Comparison of ENCODE assay signal across 8 mouse cellular contexts in genomic region chr13:30259912-30260560, GRCm38 (mm10).
A peak's percentile ranks its signal among the peaks of the same experiment; 100 is the strongest.
DNase-seq lines count a peak whose midpoint lies in the region; ATAC-seq and TF ChIP-seq lines count a peak whose summit lies in the region.

No protein-coding gene starts in this region.

- no peak for TF ChIP-seq POLR2A in spleen, adult 2 months (IDR thresholded peaks at IDR 0.05; ENCODE audit: low read depth, low read length)

- H3K9me3 ChIP-seq in liver, embryonic 12.5 days (replicated peaks) = no peaks in the 10 kb centered on the region
- H3K9me3 ChIP-seq in intestine, embryonic 15.5 days = no peaks in the 10 kb centered on the region
- no peaks in the 10 kb centered on the region for H3K9me3 ChIP-seq in midbrain, embryonic 14.5 days (ENCODE audit: control insufficient read depth, low read length)

- no peak overlapping the region for H3K4me3 ChIP-seq in liver, embryonic 12.5 days
- H3K4me3 ChIP-seq in gastrocnemius, adult 2 months = no peak overlapping the region
- H3K4me3 ChIP-seq in intestine, embryonic 15.5 days (replicated peaks) = no peak overlapping the region
- H3K4me3 ChIP-seq in midbrain, embryonic 14.5 days (replicated peaks; ENCODE audit: low read depth, low read length) = no peak overlapping the region
- no peak overlapping the region for H3K4me3 ChIP-seq in spleen, adult 2 months (ENCODE audit: extremely low read depth, insufficient read depth, insufficient read length)

- no peaks in the 10 kb centered on the region for H3K36me3 ChIP-seq in liver, embryonic 12.5 days
- H3K36me3 ChIP-seq in intestine, embryonic 15.5 days = no peaks in the 10 kb centered on the region
- H3K36me3 ChIP-seq in midbrain, embryonic 14.5 days (ENCODE audit: control insufficient read depth, insufficient read depth, low read length) = no peaks in the 10 kb centered on the region
- no peaks in the 10 kb centered on the region for H3K36me3 ChIP-seq in spleen, adult 2 months (ENCODE audit: control insufficient read depth, insufficient read depth, low read length)

- no peak overlapping the region for H3K27ac ChIP-seq in liver, embryonic 12.5 days
- H3K27ac ChIP-seq in gastrocnemius, adult 2 months = no peak overlapping the region
- H3K27ac ChIP-seq in intestine, embryonic 15.5 days = no peak overlapping the region
- no peak overlapping the region for H3K27ac ChIP-seq in midbrain, embryonic 14.5 days (replicated peaks; ENCODE audit: low read depth, low read length)
- H3K27ac ChIP-seq in spleen, adult 2 months (ENCODE audit: insufficient read depth, low read length) = no peak overlapping the region

- DNase-seq in liver = peak; percentile 63
- DNase-seq in cerebellum, postnatal 4 days (ENCODE audit: low spot score in 2 of 2) = peak; percentile 38 to 73
- peak; percentile 75 for DNase-seq in gastrocnemius, adult 2 months
- DNase-seq in left cerebral cortex, postnatal 25 days (ENCODE audit: low spot score in 2 of 2) = peak; percentile 79 to 84
- DNase-seq in midbrain, embryonic 14.5 days = peak; percentile 91
- DNase-seq in spleen, adult 2 months (ENCODE audit: low read depth in 1 of 2, low spot score in 2 of 2) = peak; percentile 23 to 45

- H3K4me1 ChIP-seq in liver, embryonic 12.5 days = no peaks in the 10 kb centered on the region
- no peaks in the 10 kb centered on the region for H3K4me1 ChIP-seq in intestine, embryonic 15.5 days (replicated peaks)
- no peaks in the 10 kb centered on the region for H3K4me1 ChIP-seq in midbrain, embryonic 14.5 days (ENCODE audit: control insufficient read depth, insufficient read depth, low read length)
- H3K4me1 ChIP-seq in spleen, adult 2 months (ENCODE audit: control insufficient read depth, insufficient read depth, insufficient read length) = 0 out of 2 replicates have a peak, but pooled peaks cover 2% of the 10 kb centered on the region

- TF ChIP-seq CTCF in gastrocnemius, adult 2 months (IDR thresholded peaks at IDR 0.05) = peak; percentile 90
- TF ChIP-seq CTCF in spleen, adult 2 months (IDR thresholded peaks at IDR 0.05; ENCODE audit: extremely low read depth, insufficient read depth, insufficient read length, insufficient replicate concordance) = peak; percentile 69; the same call in 1 of the 2 replicates

- intact Hi-C loops in gastrocnemius, adult 2 months (cut with DNase I) = loop anchor here (1.0 to 10.0 kb wide), 4 partner anchors 65 to 403 kb away; partner anchors contain the start of genes Cdkal1 and Mboat1
- intact Hi-C loops in left cerebral cortex, postnatal 25 days (cut with DNase I) = loop anchor here (1.0 to 10.0 kb wide), 3 partner anchors 167 to 403 kb away; partner anchors contain the start of gene E2f3

- 10% methylated on average over 8 of the region's 8 CpGs for WGBS in liver, embryonic 12.5 days (ENCODE audit: insufficient replicate concordance)
- WGBS in intestine, embryonic 15.5 days = 11% methylated on average over 8 of the region's 8 CpGs
- 13% methylated on average over 8 of the region's 8 CpGs for whole genome bisulfite sequencing in midbrain, embryonic 14.5 days
- WGBS in spleen, adult 2 months = 14% methylated on average over 8 of the region's 8 CpGs

- no peaks in the 10 kb centered on the region for H3K27me3 ChIP-seq in liver, embryonic 12.5 days (replicated peaks)
- H3K27me3 ChIP-seq in intestine, embryonic 15.5 days (replicated peaks) = no peaks in the 10 kb centered on the region
- H3K27me3 ChIP-seq in midbrain, embryonic 14.5 days (ENCODE audit: control insufficient read depth, insufficient read depth, low read length) = no peaks in the 10 kb centered on the region
- no peaks in the 10 kb centered on the region for H3K27me3 ChIP-seq in spleen, adult 2 months (ENCODE audit: control insufficient read depth, insufficient read depth, low read length)

- no peak for ATAC-seq in liver, embryonic 12.5 days
- peak; percentile 61 for ATAC-seq in intestine, embryonic 15.5 days
- no peak for ATAC-seq in midbrain, embryonic 14.5 days (ENCODE audit: low FRiP score, low TSS enrichment)

- no peak overlapping the region for H3K9ac ChIP-seq in liver, embryonic 12.5 days
- no peak overlapping the region for H3K9ac ChIP-seq in intestine, embryonic 15.5 days
- H3K9ac ChIP-seq in midbrain, embryonic 14.5 days (replicated peaks; ENCODE audit: low read length) = no peak overlapping the region

- no peak overlapping the region for H3K4me2 ChIP-seq in liver, embryonic 12.5 days
- no peak overlapping the region for H3K4me2 ChIP-seq in intestine, embryonic 15.5 days (replicated peaks)
- H3K4me2 ChIP-seq in midbrain, embryonic 14.5 days (ENCODE audit: low read length) = no peak overlapping the region

Comparison
In these comparisons a context has a peak if more than half of its experiments do, and no peak if none do; other contexts are left out.
1. DNase-seq: peak in every context shown above with its lines; median percentile 91 in midbrain, embryonic 14.5 days; 82 in left cerebral cortex, postnatal 25 days; 75 in gastrocnemius, adult 2 months; 63 in liver; 56 in cerebellum, postnatal 4 days; 34 in spleen, adult 2 months.